Mouse (Mus musculus) stomach, embryonic 14.5 days (tissue): ENCODE data around the gene Myo1e. TPM values are rescaled to one million over a fixed set of nuclear protein-coding genes. Genes with fewer than 3 reads are reported as not detected.

Experiments
- ATAC-seq: fragments of 200-750 bp; cut with Nextera tagmentation; 2 replicates; pipeline ENCODE4 v1.8.0; 2017; ENCODE audit warnings: low read depth, moderate TSS enrichment; ENCODE audit not compliant: insufficient number of reproducible peaks, insufficient read depth, low FRiP score
- H3K27ac ChIP-seq: fragments of 300-500 bp; sonication (generic); 2 replicates; pipeline ENCODE4 v1.5.1; 2014; ENCODE audit warnings: mild to moderate bottlenecking, low read length, moderate library complexity, mixed read lengths
- H3K27me3 ChIP-seq: fragments of 300-500 bp; sonication (generic); 2 replicates; pipeline ENCODE4 v1.6.1; 2014; ENCODE audit warnings: low read length, control low read depth, mixed read lengths; ENCODE audit not compliant: control insufficient read depth, insufficient read depth
- H3K36me3 ChIP-seq: fragments of 300-500 bp; sonication (generic); 2 replicates; pipeline ENCODE4 v1.6.1; 2014; ENCODE audit warnings: mild to moderate bottlenecking, control low read depth, low read length, moderate library complexity, mixed read lengths; ENCODE audit not compliant: control insufficient read depth, insufficient read depth
- H3K4me1 ChIP-seq: fragments of 300-500 bp; sonication (generic); 2 replicates; pipeline ENCODE4 v1.6.1; 2014; ENCODE audit warnings: low read length, control low read depth, mixed read lengths; ENCODE audit not compliant: control insufficient read depth, insufficient read depth
- H3K4me2 ChIP-seq: fragments of 300-500 bp; sonication (generic); replicated peaks from 2 replicates; pipeline ENCODE4 v1.6.1; 2014; ENCODE audit warnings: low read depth, low read length, control low read depth
- H3K4me3 ChIP-seq: fragments of 300-500 bp; sonication (generic); 2 replicates; pipeline ENCODE4 v1.5.1; 2014; ENCODE audit warnings: low read depth, low read length, control low read depth
- H3K9ac ChIP-seq: fragments of 300-500 bp; sonication (generic); replicated peaks from 2 replicates; pipeline ENCODE4 v1.6.1; 2014; ENCODE audit warnings: low read depth, mild to moderate bottlenecking, control low read depth, low read length, moderate library complexity, mixed read lengths
- H3K9me3 ChIP-seq: fragments of 300-500 bp; sonication (generic); 2 replicates; pipeline ENCODE4 v1.6.1; 2016; ENCODE audit warnings: low read depth, low read length, control low read depth; ENCODE audit not compliant: control insufficient read depth
- WGBS: fragments of 180-500 bp; shearing (Covaris S2); extraction: QIAGEN DNeasy Blood & Tissue Kit; methylation state at CpG from one replicate; pipeline ENCODE4 v1.1.7; 2014; 5-methylcytosine and 5-hydroxymethylcytosine counted together
- polyA plus RNA-seq: library from polyadenylated mRNA; unstranded; fragments of >200 nt; fragmentation: Nextera tagmentation; extraction: Ambion mirVana; gene quantifications from 2 replicates; pipeline ENCODE4 v1.2.1, GENCODE M21; 2014

Myo1e gene
- polyA plus RNA-seq, 1 experiment from 2014 or later: 23.2 TPM

DNA sequence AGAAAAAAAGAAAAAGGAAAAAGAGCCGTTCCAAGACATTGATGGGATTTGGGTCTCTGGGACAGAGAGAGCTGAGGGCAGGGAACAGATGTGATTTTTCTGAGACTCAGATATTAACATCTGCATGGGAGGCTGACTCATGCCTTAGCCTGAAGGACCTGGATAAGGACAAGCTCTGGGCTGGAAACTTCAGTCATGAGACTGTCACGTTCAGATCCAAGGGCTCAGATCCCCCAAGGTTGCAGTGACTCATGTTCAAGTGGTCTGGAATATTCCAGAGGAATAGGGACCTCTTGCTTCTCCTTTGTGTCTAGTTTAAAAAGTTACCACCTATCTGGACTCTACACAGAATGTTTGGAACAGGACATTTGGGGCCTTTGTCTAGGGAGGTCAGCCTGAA lies 142.1 kb downstream of the Myo1e start:
- H3K4me3 ChIP-seq: no peak overlapping the region
- no peak for ATAC-seq
- peaks cover 4% of the 10 kb centered on the region; the same call in 1 of the 2 replicates for H3K36me3 ChIP-seq
- WGBS: 86% methylated on average over 2 of the region's 2 CpGs
- no peaks in the 10 kb centered on the region for H3K27me3 ChIP-seq
- no peak overlapping the region for H3K27ac ChIP-seq
- no peak overlapping the region for H3K4me2 ChIP-seq
- no peak overlapping the region for H3K9ac ChIP-seq
- no peaks in the 10 kb centered on the region for H3K4me1 ChIP-seq
- H3K9me3 ChIP-seq: no peaks in the 10 kb centered on the region

DNA sequence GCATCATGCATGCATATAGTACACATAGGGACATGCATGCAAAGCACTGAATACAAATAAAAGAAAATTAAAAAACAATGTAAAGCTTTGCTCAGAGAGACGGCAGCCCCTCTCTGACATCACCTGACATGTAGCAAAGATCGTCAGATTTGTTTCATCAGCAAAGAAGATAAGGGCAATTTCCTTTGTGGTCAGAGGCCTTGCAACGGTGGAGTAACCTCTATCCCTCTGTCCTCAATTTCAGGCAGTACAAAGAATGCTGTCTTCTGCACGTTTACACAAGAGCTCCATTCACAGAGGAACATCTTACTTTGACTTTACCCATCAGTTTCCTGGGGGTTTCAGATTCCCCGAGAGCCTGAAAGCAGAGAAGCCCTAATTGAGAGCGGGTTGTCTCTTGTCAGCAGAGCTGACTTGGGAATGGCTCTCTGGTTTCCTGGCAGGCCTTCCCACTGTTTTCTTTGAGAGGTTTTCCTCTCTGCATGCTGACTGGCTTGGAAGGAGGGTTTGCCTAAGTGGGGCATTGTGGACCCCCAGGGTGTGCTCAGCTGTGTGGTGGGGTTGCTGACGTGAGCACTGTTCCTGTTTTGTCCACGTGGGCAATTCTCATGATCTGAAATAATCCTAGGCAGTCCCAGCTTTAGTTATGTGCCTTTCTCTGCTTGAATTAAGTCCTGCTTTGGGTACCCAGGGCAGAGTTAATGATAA lies 144.6 kb downstream of the Myo1e start:
- Histone ChIP-seq H3K4me3 (no peak overlapping the region), H3K9me3 (no peaks in the 10 kb centered on the region), H3K36me3 (peaks cover 4% of the 10 kb centered on the region; the same call in 1 of the 2 replicates), H3K9ac (no peak overlapping the region), H3K27me3 (no peaks in the 10 kb centered on the region), H3K4me1 (no peaks in the 10 kb centered on the region), H3K4me2 (no peak overlapping the region), H3K27ac (no peak overlapping the region)
- no peak for ATAC-seq
- 42% methylated on average over 8 of the region's 8 CpGs for WGBS

DNA sequence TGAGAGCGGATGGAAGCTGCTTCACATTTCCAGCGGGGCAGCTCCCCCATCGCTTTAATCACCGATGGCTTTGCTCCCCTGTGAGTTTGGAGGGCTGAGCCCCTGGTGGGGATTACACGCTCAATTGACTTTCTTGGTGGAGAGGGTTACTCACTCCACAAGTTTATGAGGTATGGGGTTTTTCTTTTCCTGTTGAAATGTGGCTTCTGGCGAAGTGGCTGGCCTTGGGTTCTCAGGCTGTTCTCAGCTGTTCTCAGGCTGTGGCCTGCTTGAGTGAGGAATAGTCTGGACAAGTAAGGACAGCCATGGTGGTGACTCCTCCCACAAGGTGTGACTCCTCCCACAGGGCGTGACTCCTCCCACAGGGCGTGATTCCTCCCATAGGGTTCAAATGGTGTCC lies 149.1 kb downstream of the Myo1e start:
- peaks cover 4% of the 10 kb centered on the region; the same call in 1 of the 2 replicates for H3K36me3 ChIP-seq
- no peak overlapping the region for H3K4me2 ChIP-seq
- no peaks in the 10 kb centered on the region for H3K9me3 ChIP-seq
- no peak overlapping the region for H3K27ac ChIP-seq
- no peaks in the 10 kb centered on the region for H3K4me1 ChIP-seq
- no peaks in the 10 kb centered on the region for H3K27me3 ChIP-seq
- no peak overlapping the region for H3K9ac ChIP-seq
- 69% methylated on average over 8 of the region's 8 CpGs for WGBS
- ATAC-seq: no peak
- H3K4me3 ChIP-seq: no peak overlapping the region

DNA sequence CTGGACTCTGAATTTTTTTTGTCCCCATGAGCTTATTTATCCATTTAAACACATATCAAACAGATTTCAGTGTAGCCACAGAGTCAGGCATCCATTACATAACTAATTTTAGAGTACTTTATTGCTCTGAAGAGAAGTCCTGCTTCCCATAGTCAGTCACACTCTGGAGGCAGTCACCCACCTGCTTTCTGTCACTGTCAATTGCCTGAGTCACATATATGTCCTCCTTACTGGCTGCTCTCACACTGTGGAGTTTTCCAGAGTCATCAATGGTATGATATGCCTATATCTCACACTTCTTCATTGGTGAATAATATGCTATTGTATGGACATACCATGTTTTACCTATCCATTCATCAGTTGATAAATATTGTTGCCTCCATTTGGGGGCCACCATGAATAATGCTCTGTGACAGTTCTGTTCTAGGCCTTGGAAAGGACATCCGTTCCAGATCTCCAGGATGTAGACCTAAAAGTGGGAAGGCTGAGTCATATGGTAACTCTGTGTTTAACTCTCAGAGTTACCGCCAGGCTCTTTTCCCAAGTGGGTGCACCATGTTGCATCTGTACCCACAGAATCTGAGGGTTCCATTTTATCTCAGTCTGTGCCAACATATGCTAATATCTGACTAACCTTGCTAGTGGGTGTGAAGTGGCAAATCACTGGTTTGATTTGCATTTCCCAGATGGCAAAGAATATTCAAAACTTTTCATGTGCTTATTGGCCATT lies 152.4 kb downstream of the Myo1e start:
- 92% methylated on average over 2 of the region's 2 CpGs for WGBS
- H3K36me3 ChIP-seq: peaks cover 6% of the 10 kb centered on the region
- no peak overlapping the region for H3K4me3 ChIP-seq
- H3K27ac ChIP-seq: no peak overlapping the region
- no peaks in the 10 kb centered on the region for H3K27me3 ChIP-seq
- H3K9me3 ChIP-seq: no peaks in the 10 kb centered on the region
- H3K9ac ChIP-seq: no peak overlapping the region
- H3K4me1 ChIP-seq: no peaks in the 10 kb centered on the region
- ATAC-seq: no peak
- H3K4me2 ChIP-seq: no peak overlapping the region

DNA sequence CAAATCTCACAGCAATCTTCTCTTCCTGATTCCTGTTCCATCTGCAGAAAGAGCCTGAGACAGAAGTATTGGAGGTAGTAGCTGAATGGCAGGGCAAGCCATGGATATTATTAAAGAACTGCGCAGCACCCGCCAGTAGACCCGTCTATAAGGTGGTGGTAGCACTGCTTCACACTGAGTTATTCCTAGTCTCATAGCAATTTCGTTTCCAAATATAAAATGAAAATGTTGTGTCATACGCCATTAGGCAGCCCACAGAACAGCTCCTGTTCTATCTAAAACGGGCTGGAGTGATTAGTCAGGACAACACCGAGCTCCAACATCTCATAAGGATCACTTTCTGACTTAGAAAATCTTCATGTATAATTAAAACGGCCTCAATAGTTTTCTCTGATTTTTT lies 157.6 kb downstream of the Myo1e start:
- no peak overlapping the region for H3K9ac ChIP-seq
- H3K36me3 ChIP-seq: peaks cover 17% of the 10 kb centered on the region
- no peak overlapping the region for H3K4me3 ChIP-seq
- H3K27ac ChIP-seq: no peak overlapping the region
- no peak for ATAC-seq
- no peaks in the 10 kb centered on the region for H3K9me3 ChIP-seq
- no peak overlapping the region for H3K4me2 ChIP-seq
- no peaks in the 10 kb centered on the region for H3K27me3 ChIP-seq
- 91% methylated on average over 8 of the region's 8 CpGs for WGBS
- H3K4me1 ChIP-seq: no peaks in the 10 kb centered on the region

DNA sequence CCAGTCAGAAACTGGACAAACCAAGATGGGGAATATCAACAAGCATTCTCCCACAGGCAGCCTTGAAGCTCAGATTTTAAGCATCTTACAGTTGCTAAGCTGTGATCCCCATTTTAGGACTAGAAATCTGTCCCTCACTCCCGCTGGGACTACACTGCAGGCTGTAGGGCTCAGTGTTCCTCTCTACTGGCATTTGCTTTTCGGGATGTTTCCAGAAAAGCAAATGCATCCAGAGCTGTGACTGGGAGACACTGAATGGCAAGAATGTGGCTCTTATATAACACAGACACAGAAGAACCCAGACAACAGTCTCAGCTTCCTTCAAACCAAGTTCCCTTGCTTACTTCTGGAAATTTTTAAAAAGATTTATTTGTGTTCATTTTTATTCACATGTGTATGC lies 158.8 kb downstream of the Myo1e start:
- 82% methylated on average over 2 of the region's 2 CpGs for WGBS
- H3K4me2 ChIP-seq: no peak overlapping the region
- no peaks in the 10 kb centered on the region for H3K9me3 ChIP-seq
- H3K36me3 ChIP-seq: peaks cover 19% of the 10 kb centered on the region
- H3K9ac ChIP-seq: no peak overlapping the region
- H3K4me3 ChIP-seq: no peak overlapping the region
- no peak for ATAC-seq
- no peaks in the 10 kb centered on the region for H3K4me1 ChIP-seq
- H3K27me3 ChIP-seq: no peaks in the 10 kb centered on the region
- no peak overlapping the region for H3K27ac ChIP-seq

DNA sequence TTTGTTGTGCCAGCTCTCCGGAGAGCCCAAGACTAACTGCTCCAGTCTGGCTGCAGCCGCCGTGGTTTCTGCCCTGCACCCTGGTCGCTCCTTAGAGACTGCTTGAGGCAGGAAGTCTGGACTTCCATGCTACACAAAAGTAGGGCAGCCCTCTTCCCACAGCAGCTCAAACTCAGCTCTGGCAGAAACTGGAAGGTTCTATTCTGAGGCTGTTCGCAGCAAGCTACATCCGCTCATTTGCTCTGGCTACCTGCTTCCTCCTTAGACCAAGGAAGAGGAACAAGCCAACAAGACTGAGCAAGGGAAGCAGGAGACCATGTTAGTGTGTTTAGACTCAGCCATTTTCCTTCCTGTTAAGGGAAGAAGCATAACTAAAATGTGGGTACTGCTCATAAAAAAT lies 159.7 kb downstream of the Myo1e start:
- Histone ChIP-seq H3K9me3 (no peaks in the 10 kb centered on the region), H3K27ac (no peak overlapping the region), H3K4me3 (no peak overlapping the region), H3K36me3 (peaks cover 19% of the 10 kb centered on the region), H3K27me3 (no peaks in the 10 kb centered on the region), H3K4me2 (no peak overlapping the region), H3K4me1 (no peaks in the 10 kb centered on the region), H3K9ac (no peak overlapping the region)
- ATAC-seq: no peak
- WGBS: 90% methylated on average over 6 of the region's 6 CpGs

DNA sequence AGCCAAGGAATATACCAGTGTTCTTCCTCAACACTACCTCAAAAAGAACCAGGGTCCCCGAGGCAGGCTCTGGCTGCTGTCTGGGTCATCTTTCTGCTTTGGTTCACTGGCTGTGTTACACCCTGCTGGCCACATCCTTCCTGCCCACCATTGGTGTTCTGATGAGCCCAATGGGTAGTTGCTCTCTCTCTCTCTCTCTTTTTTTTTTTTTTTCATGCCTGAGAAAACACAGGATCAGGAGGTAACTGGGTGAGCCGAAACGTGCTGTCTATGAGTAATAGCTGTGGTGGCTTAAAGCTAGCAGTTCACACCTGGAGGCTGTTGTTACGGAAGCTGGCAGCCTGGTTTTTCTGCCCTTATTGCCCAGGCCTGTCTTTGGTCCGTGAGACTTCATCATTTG lies 164.5 kb downstream of the Myo1e start:
- no peak overlapping the region for H3K4me3 ChIP-seq
- WGBS: 82% methylated on average over 5 of the region's 5 CpGs
- no peaks in the 10 kb centered on the region for H3K4me1 ChIP-seq
- no peak overlapping the region for H3K27ac ChIP-seq
- no peak overlapping the region for H3K9ac ChIP-seq
- no peak for ATAC-seq
- H3K27me3 ChIP-seq: no peaks in the 10 kb centered on the region
- H3K4me2 ChIP-seq: no peak overlapping the region
- H3K36me3 ChIP-seq: peaks cover 17% of the 10 kb centered on the region; the same call in 1 of the 2 replicates
- no peaks in the 10 kb centered on the region for H3K9me3 ChIP-seq
